Mouse (Mus musculus) gastrocnemius, postnatal 4 days (tissue): ENCODE data around the gene Alyref2. TPM values are rescaled to one million over a fixed set of nuclear protein-coding genes. Genes with fewer than 3 reads are reported as not detected.

Experiments used
- total RNA-seq, 2 experiments: library from RNA; stranded (reverse); gene quantifications; 2 replicates each; pipeline ENCODE4 v1.2.3; 2021

Alyref2 gene
- total RNA-seq, 2 experiments from 2014 or later, result 3.7 to 4.2 TPM

Other genes with a start within 250 kb of the Alyref2 start
- gene B4galt3, start 233.2 kb upstream of the Alyref2 start, total RNA-seq, result 10 to 100 TPM; 18.5 to 19.5 TPM
- 10 to 100 TPM; 22.6 to 25.8 TPM for gene Ppox, start 222.3 kb upstream of the Alyref2 start, total RNA-seq
- 10 to 100 TPM; 22.2 to 22.3 TPM for gene Usp21, start 215.5 kb upstream of the Alyref2 start, total RNA-seq
- gene Ufc1, start 208.5 kb upstream of the Alyref2 start, total RNA-seq, result 10 to 100 TPM; 88.1 to 89.8 TPM
- 10 to 100 TPM; 33.5 to 33.6 TPM for gene Dedd, start 174.3 kb upstream of the Alyref2 start, total RNA-seq
- 10 to 100 TPM; 22.4 to 24.9 TPM for gene Nit1, start 157.8 kb upstream of the Alyref2 start, total RNA-seq
- 100 to 1,000 TPM in 1 of 2 experiments, 10 to 100 TPM in 1; 97.9 to 112 TPM for gene Pfdn2, start 157.8 kb upstream of the Alyref2 start, total RNA-seq
- gene Klhdc9, start 142.7 kb upstream of the Alyref2 start, total RNA-seq, result under 1 TPM; 0.74 to 0.83 TPM
- under 1 TPM; 0.21 to 0.25 TPM for gene Nectin4, start 133.4 kb upstream of the Alyref2 start, total RNA-seq
- gene Arhgap30, start 114.5 kb upstream of the Alyref2 start, total RNA-seq, result 1 to 10 TPM; 3.3 to 3.5 TPM
- 10 to 100 TPM; 43.9 to 48.4 TPM for gene Usf1, start 92.2 kb upstream of the Alyref2 start, total RNA-seq
- gene Tstd1, start 84.6 kb upstream of the Alyref2 start, total RNA-seq, result 1 to 10 TPM; 1.1 to 1.3 TPM
- gene F11r, start 65.9 kb upstream of the Alyref2 start, total RNA-seq, result 10 to 100 TPM; 15.0 to 16.4 TPM
- not detected for gene Itln1, start 31.8 kb downstream of the Alyref2 start, total RNA-seq
- gene Cd244a, start 55.7 kb downstream of the Alyref2 start, total RNA-seq, result under 1 TPM in 1 of 2 experiments, not detected in 1; 0.23 TPM
- under 1 TPM; 0.37 to 0.54 TPM for gene Ly9, start 103.9 kb downstream of the Alyref2 start, total RNA-seq
- gene Slamf7, start 149.6 kb downstream of the Alyref2 start, total RNA-seq, result under 1 TPM in 1 of 2 experiments, not detected in 1; 0.20 TPM
- 1 to 10 TPM; 2.0 to 2.2 TPM for gene Cd48, start 178.5 kb downstream of the Alyref2 start, total RNA-seq